Mouse (Mus musculus) MEL (cell line): Measurements from ENCODE around the gene Rapgef1.

Experiments
- CTCF ChIP-seq, 3 experiments: IDR thresholded peaks in 2 of 3; conservative IDR thresholded peaks in 1 of 3; 2 replicates each; pipeline ENCODE4 v1.5.1; 2011 to 2012; ENCODE audit warnings: low read length in 3 of 3, low read depth in 2 of 3, mild to moderate bottlenecking in 2 of 3, improper control_type of control experiment in 1 of 3, inconsistent platforms in 1 of 3, mixed read lengths in 1 of 3, moderate library complexity in 1 of 3; ENCODE audit not compliant: control insufficient read depth in 1 of 3, insufficient read depth in 1 of 3, poor library complexity in 1 of 3, severe bottlenecking in 1 of 3
- HCFC1 ChIP-seq: IDR thresholded peaks from 2 replicates; pipeline ENCODE4 v1.6.1; 2012; ENCODE audit warnings: low read depth, mild to moderate bottlenecking, inconsistent platforms, low read length, improper control_type of control experiment, moderate library complexity
- KAT2A ChIP-seq: conservative IDR thresholded peaks from 2 replicates; pipeline ENCODE4 v1.6.1; 2012; ENCODE audit warnings: low read depth, low read length, improper control_type of control experiment, inconsistent platforms
- MYB ChIP-seq: IDR thresholded peaks from 2 replicates; pipeline ENCODE4 v1.6.1; 2011; ENCODE audit warnings: mild to moderate bottlenecking, low read depth, low read length, improper control_type of control experiment
- NRF1 ChIP-seq: IDR thresholded peaks from 2 replicates; pipeline ENCODE4 v1.6.1; 2014; ENCODE audit warnings: low read depth, mild to moderate bottlenecking, inconsistent platforms, low read length, improper control_type of control experiment, moderate library complexity; ENCODE audit not compliant: poor library complexity, insufficient read depth, severe bottlenecking
- POLR2A ChIP-seq, 2 experiments: IDR thresholded peaks; 2 replicates each; pipeline ENCODE4 v1.6.1; 2011 to 2012; ENCODE audit warnings: low read length in 2 of 2, mild to moderate bottlenecking in 2 of 2, control low read depth in 1 of 2, improper control_type of control experiment in 1 of 2, low read depth in 1 of 2, moderate library complexity in 1 of 2; ENCODE audit not compliant: control insufficient read depth in 1 of 2, insufficient read depth in 1 of 2, poor library complexity in 1 of 2
- TAL1 ChIP-seq: IDR thresholded peaks from 2 replicates; pipeline ENCODE4 v1.6.1; 2012; ENCODE audit warnings: mild to moderate bottlenecking, inconsistent platforms, low read length, moderate library complexity, mixed read lengths
- USF1 ChIP-seq: IDR thresholded peaks from 2 replicates; pipeline ENCODE4 v1.6.1; 2014; ENCODE audit warnings: low read depth, mild to moderate bottlenecking, inconsistent platforms, low read length, improper control_type of control experiment, moderate library complexity
- ZNF384 ChIP-seq: IDR thresholded peaks from 2 replicates; pipeline ENCODE4 v1.6.1; 2012; ENCODE audit warnings: low read depth, mild to moderate bottlenecking, inconsistent platforms, low read length, improper control_type of control experiment

- no peak for TF ChIP-seq HCFC1
- TF ChIP-seq CTCF (IDR thresholded peaks at IDR 0.05 in 2 of 3, conservative IDR thresholded peaks at IDR 0.05 in 1 of 3; ENCODE audit: control insufficient read depth in 1 of 3, insufficient read depth in 1 of 3, low read depth in 2 of 3, low read length in 3 of 3, poor library complexity in 1 of 3, severe bottlenecking in 1 of 3), result no peak
- TF ChIP-seq USF1, result no peak
- TF ChIP-seq TAL1, result no peak
- no peak for TF ChIP-seq POLR2A (IDR thresholded peaks at IDR 0.05; ENCODE audit: control insufficient read depth in 1 of 2, insufficient read depth in 1 of 2, low read depth in 1 of 2, low read length in 2 of 2, poor library complexity in 1 of 2)
- no peak for TF ChIP-seq MYB
- no peak for TF ChIP-seq NRF1
- no peak for TF ChIP-seq ZNF384
- TF ChIP-seq KAT2A, result no peak
Measured at GRCm38 (mm10) chr2:29702189-29702588, 82.7 kb downstream of the Rapgef1 start.
